Mouse (Mus musculus): ENCODE measurements around the gene Pik3ip1. TPM values are rescaled to one million over a fixed set of nuclear protein-coding genes. Genes with fewer than 3 reads are reported as not detected.
A peak's percentile ranks its signal among the peaks of the same experiment; 100 is the strongest.

Gene Pik3ip1
- polyA plus RNA-seq (2014; fragmentation: Nextera tagmentation; extraction: Ambion mirVana), result 7.0 and 7.8 TPM in 2 replicates

GRCm38 (mm10) chr11:3329891-3330451 lies at the start of gene Pik3ip1:
Gene Pik3ip1, plus strand, starts transcription at chr11:3330401.
- H3K36me3 ChIP-seq (ENCODE audit: control insufficient read depth, insufficient read depth, low read length), result no peaks in the 10 kb centered on the region
- H3K27ac ChIP-seq (ENCODE audit: low read depth, low read length), result no peak within 1 kb of the TSS
- peak within 1 kb of the TSS; percentile 99 for H3K4me2 ChIP-seq (replicated peaks; ENCODE audit: low read depth, low read length)
- H3K4me1 ChIP-seq (ENCODE audit: control insufficient read depth, insufficient read depth, low read length), result peaks cover 12% of the 10 kb centered on the region
- H3K27me3 ChIP-seq (ENCODE audit: control insufficient read depth, insufficient read depth, low read length), result no peaks in the 10 kb centered on the region
- no peaks in the 10 kb centered on the region for H3K9me3 ChIP-seq (ENCODE audit: control insufficient read depth, low read length)
- ATAC-seq (ENCODE audit: low FRiP score, low TSS enrichment), result no peak
- H3K4me3 ChIP-seq (ENCODE audit: low read length), result peak within 1 kb of the TSS; percentile 52
- peak within 1 kb of the TSS; percentile 64 for H3K9ac ChIP-seq (ENCODE audit: low read depth, low read length)

- Histone ChIP-seq H3K9ac (ENCODE audit: low read depth, low read length) (no peak overlapping the region), H3K4me3 (ENCODE audit: low read length) (no peak overlapping the region), H3K27me3 (ENCODE audit: control insufficient read depth, insufficient read depth, low read length) (no peaks in the 10 kb centered on the region), H3K9me3 (ENCODE audit: control insufficient read depth, low read length) (peaks cover 5% of the 10 kb centered on the region; the same call in 1 of the 2 replicates), H3K4me2 (replicated peaks; ENCODE audit: low read depth, low read length) (no peak overlapping the region), H3K4me1 (ENCODE audit: control insufficient read depth, insufficient read depth, low read length) (peaks cover 5% of the 10 kb centered on the region; the same call in 1 of the 2 replicates), H3K36me3 (ENCODE audit: control insufficient read depth, insufficient read depth, low read length) (no peaks in the 10 kb centered on the region), H3K27ac (ENCODE audit: low read depth, low read length) (no peak overlapping the region)
- ATAC-seq (ENCODE audit: low FRiP score, low TSS enrichment), result no peak
- 64% methylated on average over 6 of the region's 6 CpGs for WGBS
These were observed 47.3 kb upstream of the Pik3ip1 start for GRCm38 (mm10) chr11:3282887-3283286.

GRCm38 (mm10) chr11:3283645-3284044 lies 46.6 kb upstream of the Pik3ip1 start:
- H3K4me2 ChIP-seq (replicated peaks; ENCODE audit: low read depth, low read length), result no peak overlapping the region
- H3K36me3 ChIP-seq (ENCODE audit: control insufficient read depth, insufficient read depth, low read length), result no peaks in the 10 kb centered on the region
- no peaks in the 10 kb centered on the region for H3K27me3 ChIP-seq (ENCODE audit: control insufficient read depth, insufficient read depth, low read length)
- WGBS, result 92% methylated on average over 6 of the region's 6 CpGs
- H3K9me3 ChIP-seq (ENCODE audit: control insufficient read depth, low read length), result peaks cover 5% of the 10 kb centered on the region; the same call in 1 of the 2 replicates
- H3K27ac ChIP-seq (ENCODE audit: low read depth, low read length), result no peak overlapping the region
- no peak for ATAC-seq (ENCODE audit: low FRiP score, low TSS enrichment)
- peaks cover 9% of the 10 kb centered on the region for H3K4me1 ChIP-seq (ENCODE audit: control insufficient read depth, insufficient read depth, low read length)
- no peak overlapping the region for H3K4me3 ChIP-seq (ENCODE audit: low read length)
- H3K9ac ChIP-seq (ENCODE audit: low read depth, low read length), result no peak overlapping the region

GRCm38 (mm10) chr11:3285940-3286339 lies 44.3 kb upstream of the Pik3ip1 start:
- WGBS, result 91% methylated on average over 3 of the region's 3 CpGs
- no peak overlapping the region for H3K4me2 ChIP-seq (replicated peaks; ENCODE audit: low read depth, low read length)
- no peak overlapping the region for H3K4me3 ChIP-seq (ENCODE audit: low read length)
- no peaks in the 10 kb centered on the region for H3K27me3 ChIP-seq (ENCODE audit: control insufficient read depth, insufficient read depth, low read length)
- H3K9me3 ChIP-seq (ENCODE audit: control insufficient read depth, low read length), result peaks cover 5% of the 10 kb centered on the region; the same call in 1 of the 2 replicates
- no peak for ATAC-seq (ENCODE audit: low FRiP score, low TSS enrichment)
- no peak overlapping the region for H3K9ac ChIP-seq (ENCODE audit: low read depth, low read length)
- no peak overlapping the region for H3K27ac ChIP-seq (ENCODE audit: low read depth, low read length)
- H3K36me3 ChIP-seq (ENCODE audit: control insufficient read depth, insufficient read depth, low read length), result no peaks in the 10 kb centered on the region
- H3K4me1 ChIP-seq (ENCODE audit: control insufficient read depth, insufficient read depth, low read length), result peaks cover 9% of the 10 kb centered on the region

GRCm38 (mm10) chr11:3287131-3287530 lies 43.1 kb upstream of the Pik3ip1 start:
- no peaks in the 10 kb centered on the region for H3K36me3 ChIP-seq (ENCODE audit: control insufficient read depth, insufficient read depth, low read length)
- H3K4me1 ChIP-seq (ENCODE audit: control insufficient read depth, insufficient read depth, low read length), result peaks cover 9% of the 10 kb centered on the region
- no peak for ATAC-seq (ENCODE audit: low FRiP score, low TSS enrichment)
- no peaks in the 10 kb centered on the region for H3K9me3 ChIP-seq (ENCODE audit: control insufficient read depth, low read length)
- WGBS, result 67% methylated on average over 6 of the region's 6 CpGs
- no peak overlapping the region for H3K4me2 ChIP-seq (replicated peaks; ENCODE audit: low read depth, low read length)
- H3K4me3 ChIP-seq (ENCODE audit: low read length), result no peak overlapping the region
- peak overlapping the region; percentile 100 for H3K27ac ChIP-seq (ENCODE audit: low read depth, low read length)
- no peaks in the 10 kb centered on the region for H3K27me3 ChIP-seq (ENCODE audit: control insufficient read depth, insufficient read depth, low read length)
- H3K9ac ChIP-seq (ENCODE audit: low read depth, low read length), result no peak overlapping the region

- no peaks in the 10 kb centered on the region for H3K9me3 ChIP-seq (ENCODE audit: control insufficient read depth, low read length)
- peaks cover 9% of the 10 kb centered on the region for H3K4me1 ChIP-seq (ENCODE audit: control insufficient read depth, insufficient read depth, low read length)
- H3K36me3 ChIP-seq (ENCODE audit: control insufficient read depth, insufficient read depth, low read length), result no peaks in the 10 kb centered on the region; the same call in 1 of the 2 replicates
- WGBS, result 55% methylated on average over 5 of the region's 5 CpGs
- ATAC-seq (ENCODE audit: low FRiP score, low TSS enrichment), result no peak
- peak overlapping the region; percentile 97; the same call in 1 of the 2 replicates for H3K9ac ChIP-seq (ENCODE audit: low read depth, low read length)
- peak overlapping the region; percentile 89; the same call in 1 of the 2 replicates for H3K4me3 ChIP-seq (ENCODE audit: low read length)
- H3K4me2 ChIP-seq (replicated peaks; ENCODE audit: low read depth, low read length), result peak overlapping the region; percentile 98
- peak overlapping the region; percentile 100 for H3K27ac ChIP-seq (ENCODE audit: low read depth, low read length)
- H3K27me3 ChIP-seq (ENCODE audit: control insufficient read depth, insufficient read depth, low read length), result no peaks in the 10 kb centered on the region
These were observed 42.3 kb upstream of the Pik3ip1 start for GRCm38 (mm10) chr11:3287921-3288320.

- H3K27me3 ChIP-seq (ENCODE audit: control insufficient read depth, insufficient read depth, low read length), result no peaks in the 10 kb centered on the region
- peak; percentile 49 for ATAC-seq (ENCODE audit: low FRiP score, low TSS enrichment)
- peak within 1 kb of the TSS; percentile 97 for H3K9ac ChIP-seq (ENCODE audit: low read depth, low read length)
- under 1% methylated on average over 41 of the region's 41 CpGs for WGBS
- peak within 1 kb of the TSS; percentile 98 for H3K4me2 ChIP-seq (replicated peaks; ENCODE audit: low read depth, low read length)
- peaks cover 8% of the 10 kb centered on the region for H3K36me3 ChIP-seq (ENCODE audit: control insufficient read depth, insufficient read depth, low read length)
- H3K9me3 ChIP-seq (ENCODE audit: control insufficient read depth, low read length), result no peaks in the 10 kb centered on the region
- H3K4me1 ChIP-seq (ENCODE audit: control insufficient read depth, insufficient read depth, low read length), result peaks cover 15% of the 10 kb centered on the region
- peak within 1 kb of the TSS; percentile 100 for H3K27ac ChIP-seq (ENCODE audit: low read depth, low read length)
- peak within 1 kb of the TSS; percentile 89 for H3K4me3 ChIP-seq (ENCODE audit: low read length)
These were observed 41.5 kb upstream of the Pik3ip1 start, which contains the start of gene Patz1 for GRCm38 (mm10) chr11:3288521-3289301. Gene Patz1, plus strand, starts transcription at chr11:3288874.

- H3K27ac ChIP-seq (ENCODE audit: low read depth, low read length), result peak overlapping the region; percentile 100
- H3K36me3 ChIP-seq (ENCODE audit: control insufficient read depth, insufficient read depth, low read length), result peaks cover 14% of the 10 kb centered on the region
- ATAC-seq (ENCODE audit: low FRiP score, low TSS enrichment), result peak; percentile 85
- no peaks in the 10 kb centered on the region for H3K9me3 ChIP-seq (ENCODE audit: control insufficient read depth, low read length)
- peak overlapping the region; percentile 97 for H3K9ac ChIP-seq (ENCODE audit: low read depth, low read length)
- peaks cover 21% of the 10 kb centered on the region for H3K4me1 ChIP-seq (ENCODE audit: control insufficient read depth, insufficient read depth, low read length)
- WGBS, result 0% methylated on average over 35 of the region's 40 CpGs
- H3K4me3 ChIP-seq (ENCODE audit: low read length), result peak overlapping the region; percentile 89
- H3K27me3 ChIP-seq (ENCODE audit: control insufficient read depth, insufficient read depth, low read length), result no peaks in the 10 kb centered on the region
- H3K4me2 ChIP-seq (replicated peaks; ENCODE audit: low read depth, low read length), result peak overlapping the region; percentile 98
These were observed 40.8 kb upstream of the Pik3ip1 start for GRCm38 (mm10) chr11:3289302-3289802.
